Mouse (Mus musculus): ENCODE measurements around the gene Eaf2.
"Not testable (repeated sequence)": the region's sequence is repeated elsewhere in the genome, so short reads cannot be mapped to it uniquely, and the experiment has no call there.

The Eaf2 gene

DNA sequence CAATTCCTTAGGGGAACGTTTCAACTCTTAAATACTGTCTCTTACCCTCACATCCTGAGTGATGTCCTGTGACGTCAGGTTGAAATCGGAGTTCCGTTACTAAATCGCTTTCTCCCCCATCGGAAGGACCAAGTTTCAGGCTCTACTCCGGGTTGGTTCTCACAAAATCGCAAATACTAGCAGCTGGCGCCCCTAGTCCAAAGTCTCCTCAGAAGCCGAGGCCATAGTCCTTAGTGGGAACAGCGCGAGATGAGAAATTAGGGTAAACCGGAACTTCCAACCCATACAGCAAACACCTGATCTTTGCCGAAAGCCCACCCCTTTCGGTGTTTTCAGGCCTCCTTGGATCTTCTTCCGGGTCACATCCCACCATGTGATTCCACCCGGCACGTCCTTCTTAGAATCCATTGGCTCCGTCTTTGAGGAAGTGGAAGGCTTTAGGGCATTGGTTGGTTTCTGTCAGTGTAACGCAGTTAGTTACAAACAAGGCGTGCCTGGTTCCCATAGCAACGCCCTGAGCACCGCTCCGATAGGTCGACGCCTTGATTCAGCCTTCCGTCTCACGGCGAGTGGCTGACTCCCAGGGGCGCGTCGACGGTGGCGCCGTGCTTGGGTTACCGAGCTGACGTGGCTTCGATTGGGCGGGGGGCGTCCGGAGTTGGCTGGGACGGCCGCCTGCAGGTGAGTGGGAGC is at the start of gene Eaf2, which contains the start of gene Golgb1:
Gene Eaf2 (minus strand): TSS at position 421 of the 693 bp plus-strand sequence.
Gene Golgb1 (plus strand): TSS at position 558 of the 693 bp plus-strand sequence.
- DNase-seq (ENCODE audit: low spot score) = peak; percentile 97

DNA sequence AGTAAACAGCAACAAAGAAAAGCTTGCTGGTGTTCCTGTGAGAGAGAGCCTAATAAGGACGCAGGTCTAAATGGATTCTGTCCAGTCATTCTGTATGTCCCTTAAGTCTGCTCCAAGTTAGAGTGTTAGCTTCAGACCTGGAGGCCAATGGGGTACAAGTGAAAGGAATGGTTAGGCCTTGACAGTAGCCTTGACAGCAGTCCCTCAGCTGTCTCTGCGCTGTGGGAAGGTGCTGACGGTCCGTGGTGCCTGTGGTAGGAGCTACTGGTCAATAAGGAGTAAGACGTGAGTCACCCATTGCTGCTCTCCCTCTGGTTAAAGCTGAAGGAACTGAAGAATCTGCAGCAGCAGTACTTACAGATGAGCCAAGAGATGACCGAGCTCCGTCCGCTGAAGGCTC is 49.5 kb upstream of the Eaf2 start:
- no peak for DNase-seq (ENCODE audit: low spot score)

DNA sequence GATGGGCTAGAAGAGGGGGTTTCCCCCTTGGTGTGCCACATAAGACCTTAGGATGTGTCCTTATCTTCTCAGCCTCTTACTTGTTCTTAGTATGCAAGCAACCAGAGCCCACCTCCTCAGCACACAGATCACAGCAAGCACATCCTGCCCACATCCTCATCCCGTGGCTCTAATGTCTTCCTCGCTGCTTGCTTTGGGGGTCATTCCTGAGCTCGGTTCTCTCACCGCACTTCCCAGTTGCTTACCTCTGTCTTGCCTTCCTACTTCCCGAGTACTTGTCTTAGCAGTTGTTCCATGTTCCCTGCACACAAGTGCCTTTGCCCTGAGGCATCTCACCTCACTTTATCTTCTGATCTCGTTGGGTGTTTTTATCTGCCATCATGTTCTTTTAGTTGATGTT is 47.2 kb upstream of the Eaf2 start:
- no peak for DNase-seq (ENCODE audit: low spot score)

DNA sequence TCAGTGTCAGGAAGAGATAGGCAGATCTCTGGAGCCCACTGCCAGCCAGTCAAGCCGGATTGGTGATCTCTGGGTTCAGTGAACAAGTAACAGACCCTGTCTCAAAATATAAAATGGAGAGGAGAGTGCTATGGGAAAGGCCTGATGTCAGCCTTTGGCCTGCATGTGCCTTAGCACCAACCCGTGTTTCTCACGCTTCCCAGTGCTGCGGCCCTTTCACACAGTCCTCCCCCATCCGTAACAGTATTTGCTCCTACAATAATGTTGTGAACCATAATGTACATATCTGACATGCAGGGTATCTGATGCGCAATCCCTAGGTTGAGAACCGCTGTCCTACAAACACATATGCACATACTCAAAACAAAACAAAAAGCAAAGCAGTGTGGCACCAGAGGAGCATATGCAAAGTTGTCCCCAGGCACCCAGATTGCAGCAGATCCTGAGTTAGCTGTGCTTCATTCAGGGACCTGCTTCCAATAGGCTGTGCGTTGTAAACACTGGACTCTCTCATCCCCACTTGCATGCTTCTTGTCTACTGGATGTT is 46.3 kb upstream of the Eaf2 start:
- no peak for DNase-seq (ENCODE audit: low spot score)

DNA sequence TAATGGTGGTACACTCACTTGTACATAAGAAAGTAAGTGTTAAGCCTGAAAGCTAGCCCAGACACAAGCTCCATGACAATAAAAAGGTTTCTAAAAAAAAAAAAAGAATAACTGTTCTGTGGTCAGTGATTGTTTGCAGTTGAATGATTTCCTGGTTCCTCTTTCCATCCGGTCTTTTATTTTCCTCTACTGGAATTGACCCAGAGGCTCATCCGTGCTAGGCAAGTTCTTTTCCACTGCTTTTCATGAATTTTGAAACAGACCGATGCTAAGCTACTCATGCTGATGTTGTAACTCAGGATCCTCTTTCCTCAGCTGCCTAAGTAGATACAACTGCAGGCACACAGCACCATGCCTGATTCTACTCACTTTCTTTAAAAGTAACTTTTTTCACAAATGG is 45.6 kb upstream of the Eaf2 start:
- DNase-seq (ENCODE audit: low spot score) = no peak

DNA sequence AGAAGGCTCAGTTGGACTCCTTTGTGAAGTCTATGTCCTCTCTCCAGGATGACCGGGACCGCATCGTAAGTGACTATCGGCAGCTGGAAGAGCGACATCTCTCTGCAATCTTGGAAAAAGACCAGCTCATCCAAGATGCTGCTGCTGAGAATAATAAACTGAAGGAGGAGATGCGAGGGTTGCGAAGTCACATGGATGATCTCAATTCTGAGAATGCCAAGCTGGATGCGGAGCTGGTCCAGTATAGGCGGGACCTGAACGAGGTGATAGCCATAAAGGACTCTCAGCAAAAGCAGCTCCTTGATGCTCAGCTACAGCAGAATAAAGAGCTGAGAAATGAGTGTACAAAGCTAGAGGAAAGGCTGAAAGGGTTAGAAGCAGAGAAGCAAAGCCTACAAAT is 43.7 kb upstream of the Eaf2 start:
- DNase-seq (ENCODE audit: low spot score) = no peak

DNA sequence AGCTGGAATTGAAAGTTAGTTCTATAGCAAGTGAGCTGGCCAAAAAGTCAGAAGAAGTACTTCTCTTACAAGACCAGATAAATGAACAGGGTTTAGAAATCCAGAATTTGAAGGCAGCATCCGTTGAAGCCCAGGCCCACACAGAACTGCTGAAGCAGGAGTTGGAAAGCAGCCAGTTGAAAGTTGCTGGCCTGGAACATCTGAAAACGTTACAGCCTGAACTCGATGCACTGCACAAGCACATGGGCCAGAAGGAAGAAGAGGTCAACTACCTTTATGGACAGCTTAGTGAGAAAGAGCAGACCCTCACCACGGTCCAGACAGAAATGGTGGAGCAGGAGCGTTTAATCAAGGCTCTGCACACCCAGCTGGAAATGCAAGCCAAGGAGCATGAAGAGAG is 39.4 kb upstream of the Eaf2 start:
- DNase-seq (ENCODE audit: low spot score) = no peak

DNA sequence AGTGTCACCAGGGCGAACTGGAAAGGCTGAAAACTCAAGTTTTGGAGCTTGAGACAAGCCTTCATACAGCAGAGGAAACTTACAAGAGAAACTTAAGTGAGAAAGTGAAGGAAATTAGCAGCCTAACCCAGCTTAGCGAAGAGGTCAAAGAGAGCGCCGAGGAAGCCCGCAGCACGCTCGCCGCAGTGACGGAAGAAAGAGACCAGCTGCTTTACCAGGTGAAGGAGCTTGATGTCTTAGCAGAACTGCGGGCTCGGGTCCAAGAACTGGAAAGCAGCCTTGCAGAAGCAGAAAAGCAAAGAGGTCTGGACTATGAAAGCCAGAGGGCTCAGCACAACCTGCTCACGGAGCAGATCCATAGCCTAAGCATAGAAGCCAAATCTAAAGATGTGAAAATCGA is 37.5 kb upstream of the Eaf2 start:
- DNase-seq (ENCODE audit: low spot score) = no peak

DNA sequence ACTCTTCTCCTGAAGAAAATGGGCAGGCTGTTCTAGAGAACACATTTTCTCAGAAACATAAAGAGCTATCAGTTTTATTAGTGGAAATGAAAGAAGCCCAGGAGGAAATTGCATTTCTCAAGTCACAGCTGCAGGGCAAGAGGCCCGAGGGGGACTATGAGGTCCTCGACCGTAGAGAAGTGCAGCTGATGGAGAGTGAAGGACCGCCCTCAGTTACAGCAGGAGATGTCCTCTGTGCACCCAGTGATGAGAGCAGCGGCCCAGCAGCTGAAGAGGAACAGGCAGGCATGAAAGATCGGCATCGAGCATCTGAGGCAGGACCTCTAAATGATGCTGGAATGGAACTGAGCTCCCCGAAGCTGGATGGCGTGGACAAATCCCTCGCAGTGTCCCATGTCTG is 37.1 kb upstream of the Eaf2 start:
- no peak for DNase-seq (ENCODE audit: low spot score)

DNA sequence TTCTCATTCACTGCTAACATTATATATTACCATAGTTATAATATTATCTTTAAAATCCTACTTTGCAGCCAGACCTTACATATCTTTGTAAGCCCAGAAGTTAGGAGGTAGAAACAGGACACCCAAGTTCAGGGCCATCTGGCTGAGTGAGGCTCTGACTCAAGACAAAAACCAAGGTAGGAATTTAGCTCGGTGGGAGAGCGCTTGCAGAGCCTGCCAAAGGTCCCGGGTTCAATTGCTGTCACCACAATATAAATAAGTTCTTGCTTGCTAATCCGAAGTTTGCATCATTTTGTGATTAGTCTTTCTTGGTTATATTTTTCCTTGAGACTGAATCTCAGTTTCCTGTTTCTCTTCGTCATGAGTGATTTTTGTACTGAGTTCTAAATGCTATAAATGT is 28.4 kb upstream of the Eaf2 start:
- no peak for DNase-seq (ENCODE audit: low spot score)

DNA sequence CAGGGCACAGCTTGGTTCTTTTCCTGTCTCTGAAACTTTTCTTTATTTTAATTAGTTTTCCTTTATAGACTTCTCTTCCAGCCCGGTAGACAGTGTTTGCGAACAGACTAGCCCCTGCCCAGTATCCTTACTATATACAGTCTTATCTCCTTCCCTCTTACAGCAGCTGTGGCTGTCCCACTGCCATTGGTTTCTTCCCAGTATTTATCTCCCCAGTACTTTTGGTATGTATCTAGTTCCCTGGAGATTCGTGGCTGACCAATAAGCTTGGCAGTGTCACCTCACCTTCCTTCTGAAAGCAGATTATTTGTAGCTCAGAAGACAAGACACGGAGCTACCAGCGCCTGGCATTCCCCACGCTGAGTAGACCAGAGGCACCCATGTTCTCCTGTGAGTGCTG is 21.9 kb upstream of the Eaf2 start:
- DNase-seq (ENCODE audit: low spot score) = no peak

DNA sequence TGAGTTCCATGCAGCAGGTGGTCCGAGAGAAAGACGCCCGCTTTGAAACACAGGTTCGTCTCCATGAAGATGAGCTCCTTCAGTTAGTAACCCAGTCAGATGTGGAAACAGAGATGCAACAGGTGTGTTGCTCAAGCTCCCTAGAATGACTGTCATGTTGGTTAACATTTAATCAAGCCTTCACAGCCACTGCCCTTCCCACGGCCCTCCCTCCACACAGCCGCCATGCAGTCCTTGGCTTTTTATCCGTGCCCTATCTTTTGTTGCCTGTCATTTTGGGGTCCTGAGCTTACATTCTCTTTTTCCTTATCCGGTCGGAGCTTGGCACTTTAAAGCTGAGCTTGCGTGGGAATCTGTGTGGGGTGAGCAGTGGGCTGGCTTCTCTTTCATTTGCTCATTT is 18.5 kb upstream of the Eaf2 start:
- DNase-seq (ENCODE audit: low spot score) = no peak

DNA sequence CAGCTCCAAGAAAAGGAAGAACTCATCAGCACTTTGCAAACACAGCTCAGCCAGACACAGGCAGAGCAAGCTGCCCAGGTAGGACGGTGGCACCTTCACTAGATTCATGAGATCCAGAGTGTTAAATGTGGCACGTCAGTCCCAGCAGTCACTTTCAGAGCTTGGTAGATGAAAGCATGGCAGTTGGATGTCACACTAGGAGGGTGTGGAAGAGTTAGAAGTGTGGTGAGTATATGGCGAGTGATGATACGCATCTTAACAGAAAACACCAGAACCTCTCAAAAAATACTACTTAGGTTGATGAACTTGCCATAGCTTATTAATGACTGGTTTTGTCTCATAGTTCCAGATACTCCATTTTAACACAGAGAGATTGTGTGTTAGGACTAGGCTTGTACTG is 16.6 kb upstream of the Eaf2 start:
- no peak for DNase-seq (ENCODE audit: low spot score)

DNA sequence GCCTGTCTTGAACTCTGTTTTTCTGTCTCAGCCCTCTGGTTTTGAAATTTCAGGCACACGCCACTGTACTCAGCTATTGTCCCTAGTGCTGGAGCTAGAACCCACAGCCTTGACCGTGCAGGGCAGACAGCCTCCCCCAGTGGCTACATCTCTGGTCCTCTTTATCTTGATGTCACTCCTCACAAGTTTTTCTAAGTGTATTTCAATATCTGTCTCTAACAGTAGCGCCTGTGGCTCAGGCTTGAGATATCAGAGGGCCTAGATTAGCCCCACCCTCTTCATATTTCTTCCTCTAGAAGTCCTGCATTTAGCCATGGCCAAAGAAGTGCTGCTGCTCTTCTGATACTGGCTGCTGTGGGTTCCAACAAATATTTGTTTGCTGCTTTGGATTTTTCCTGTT is 15.8 kb upstream of the Eaf2 start:
- DNase-seq (ENCODE audit: low spot score) = no peak

DNA sequence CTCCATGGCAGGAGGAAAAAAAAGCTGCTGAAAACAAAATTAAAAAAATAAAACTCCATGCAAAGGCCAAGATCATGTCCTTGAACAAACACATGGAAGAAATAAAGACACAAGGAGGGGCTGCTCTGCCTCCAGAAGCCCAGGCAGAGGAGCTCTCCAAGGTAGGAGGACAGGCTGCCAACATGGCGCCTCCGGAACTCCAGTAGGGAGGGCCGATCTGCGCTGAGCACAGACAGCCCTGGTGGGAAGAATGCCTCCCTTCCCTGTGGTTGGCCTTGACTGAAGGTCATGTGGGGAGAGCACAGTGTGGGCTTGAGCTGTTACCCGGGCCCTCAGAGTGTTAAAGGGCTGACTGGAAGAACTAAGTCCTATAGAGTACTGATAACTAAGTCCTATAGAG is 12.7 kb upstream of the Eaf2 start:
- peak; percentile 34 for DNase-seq (ENCODE audit: low spot score)

DNA sequence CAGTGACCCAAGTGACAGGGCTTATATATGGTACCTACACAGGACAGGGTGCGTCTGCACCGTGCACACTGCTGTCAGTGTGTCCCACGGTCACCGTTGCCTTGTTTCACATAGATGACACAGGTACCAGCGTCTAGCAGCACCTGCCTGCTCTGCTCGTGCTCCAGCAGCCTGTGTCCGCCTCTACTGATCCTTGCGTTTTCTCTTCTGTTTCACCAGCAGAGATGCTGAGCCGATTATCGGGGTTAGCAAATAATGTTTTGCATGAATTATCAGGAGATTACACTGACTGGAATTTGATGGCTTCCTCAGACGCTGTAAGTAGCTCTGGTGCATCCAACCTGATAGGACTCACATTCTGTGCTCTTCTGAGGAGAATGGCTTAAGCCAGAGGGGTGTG is 11.1 kb upstream of the Eaf2 start:
- no peak for DNase-seq (ENCODE audit: low spot score)

DNA sequence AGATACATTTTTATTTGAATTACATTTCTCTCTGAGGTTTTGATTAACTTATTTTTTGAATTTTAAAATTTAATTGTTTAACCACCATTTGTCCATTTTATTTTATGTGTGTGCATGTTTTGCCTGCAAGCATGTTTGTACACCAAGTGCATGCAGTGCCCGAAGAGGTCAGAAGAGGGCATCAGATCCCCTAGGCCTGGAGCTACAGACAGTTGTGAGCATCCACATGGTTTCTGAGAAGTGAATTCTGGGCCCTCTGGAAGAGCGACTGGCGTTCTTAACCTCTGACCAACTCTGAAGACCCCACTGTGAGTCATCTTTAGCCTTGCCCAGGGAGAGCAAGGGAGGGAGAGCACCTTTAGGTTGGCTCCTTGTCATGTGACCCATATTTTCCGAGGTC is 10.1 kb upstream of the Eaf2 start:
- no peak for DNase-seq (ENCODE audit: low spot score)

DNA sequence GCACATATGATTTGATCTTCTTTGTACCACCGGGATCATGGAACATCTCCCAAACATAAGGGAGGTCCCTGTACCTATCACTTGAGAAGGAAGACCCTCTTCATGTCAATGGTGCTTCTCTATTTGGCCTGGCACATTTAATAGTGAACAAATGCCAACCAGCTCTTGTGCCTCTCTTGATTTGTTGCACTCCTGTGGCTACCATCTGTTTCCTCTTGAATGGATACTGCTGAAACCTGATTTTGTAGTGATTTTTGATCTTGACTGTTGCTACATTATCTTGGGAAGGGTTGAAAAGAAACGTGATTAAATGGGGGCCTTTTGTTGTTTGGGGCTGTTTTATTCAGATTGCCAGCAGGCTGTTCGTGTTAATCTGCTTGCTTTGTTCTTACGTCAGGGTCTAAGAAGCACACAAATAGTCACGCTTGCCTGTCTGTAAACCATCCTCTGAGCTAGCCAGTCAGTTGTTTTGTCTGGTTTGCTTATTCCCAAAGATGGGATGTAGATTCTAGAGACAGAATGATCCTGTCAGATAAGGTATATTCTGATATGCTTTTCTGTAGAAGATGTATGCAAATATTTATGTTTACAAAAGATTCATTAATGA is 8.0 kb upstream of the Eaf2 start:
- no peak for DNase-seq (ENCODE audit: low spot score)

DNA sequence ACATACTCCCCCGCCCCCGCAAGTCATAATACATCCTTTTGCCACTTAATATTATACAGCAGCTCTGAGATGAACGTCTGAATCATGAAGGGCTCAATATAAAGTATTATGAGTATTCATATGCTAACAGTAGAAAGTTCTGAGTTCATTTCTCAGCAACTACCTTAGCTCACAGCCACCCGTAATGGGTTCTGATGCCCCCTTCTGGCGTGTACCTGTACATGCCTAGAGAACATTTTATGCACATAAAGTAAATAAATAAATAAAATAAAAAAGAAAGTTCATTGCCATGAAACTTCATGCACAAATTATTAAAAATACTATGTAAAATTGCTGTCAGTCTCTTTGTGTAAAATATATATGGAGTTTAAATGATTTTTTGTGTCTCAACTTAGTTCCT is 2.5 kb upstream of the Eaf2 start:
- no peak for DNase-seq (ENCODE audit: low spot score)

DNA sequence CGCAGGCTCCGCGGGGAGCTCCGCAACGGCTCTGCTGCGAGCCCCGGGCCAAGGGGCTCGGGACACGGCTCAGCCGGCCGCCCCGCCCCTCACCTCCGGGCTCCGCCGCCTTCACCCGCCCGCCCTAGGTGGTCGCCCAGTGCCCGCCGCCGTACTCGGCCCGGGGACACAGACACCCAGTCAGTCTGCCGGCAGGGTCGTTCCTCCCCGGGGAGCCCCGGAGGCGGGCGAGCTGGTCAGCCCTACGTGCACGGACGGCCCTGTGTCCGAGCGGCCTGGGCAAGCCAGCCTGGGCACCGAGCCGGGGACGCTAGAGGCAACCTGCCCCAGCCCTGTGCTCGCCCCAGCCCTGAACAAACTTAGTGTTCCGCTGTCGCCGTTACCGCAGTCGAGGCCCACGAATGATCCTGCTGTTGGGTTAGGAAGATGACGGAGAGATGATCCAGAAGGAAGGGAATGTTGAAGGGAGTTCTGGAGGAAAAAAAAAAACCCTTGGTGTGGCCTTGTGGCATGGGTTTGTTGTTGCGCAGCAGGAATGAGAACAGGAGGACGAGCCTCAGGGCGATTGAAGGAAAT is 561 bp upstream of the Eaf2 start:
- DNase-seq (ENCODE audit: low spot score) = peak; percentile 29

DNA sequence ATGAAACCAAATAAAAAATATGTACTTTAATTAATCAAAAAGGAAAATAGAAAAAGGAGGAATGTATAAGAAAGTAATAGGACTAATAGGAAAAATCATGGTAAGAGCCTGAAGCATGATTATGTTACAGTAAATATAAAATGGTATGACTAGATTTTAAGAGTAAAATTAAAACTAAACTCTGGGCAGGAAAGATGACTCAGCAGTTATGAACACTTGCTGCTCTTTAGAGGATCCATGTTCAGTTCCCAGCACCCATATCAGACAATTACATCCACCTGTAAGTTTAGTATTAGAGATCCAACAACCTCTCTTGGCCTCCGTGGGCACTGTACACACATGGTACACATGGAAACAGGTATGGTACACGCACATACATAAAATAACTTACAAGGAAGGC is 5.4 kb downstream of the Eaf2 start:
- no peak for DNase-seq (ENCODE audit: low spot score)

DNA sequence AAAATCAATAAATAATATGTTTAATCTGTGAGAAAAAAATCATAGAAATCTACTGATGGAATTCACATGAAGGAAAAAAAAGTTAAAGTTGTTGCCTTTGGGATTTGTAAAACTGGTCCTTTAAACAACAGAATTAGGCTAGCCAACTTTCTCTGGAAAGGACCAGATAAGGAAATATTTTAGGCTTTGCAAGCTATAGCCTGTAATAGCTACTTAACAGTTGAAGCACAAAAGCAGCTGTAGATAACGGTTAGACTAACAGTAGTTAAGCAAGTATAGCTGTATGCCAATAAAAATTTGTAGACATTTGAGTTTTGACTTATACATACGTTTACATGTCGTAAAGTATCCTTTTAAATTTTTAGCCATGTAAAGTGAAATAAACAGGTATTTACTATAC is 11.2 kb downstream of the Eaf2 start:
- DNase-seq (ENCODE audit: low spot score) = no peak

DNA sequence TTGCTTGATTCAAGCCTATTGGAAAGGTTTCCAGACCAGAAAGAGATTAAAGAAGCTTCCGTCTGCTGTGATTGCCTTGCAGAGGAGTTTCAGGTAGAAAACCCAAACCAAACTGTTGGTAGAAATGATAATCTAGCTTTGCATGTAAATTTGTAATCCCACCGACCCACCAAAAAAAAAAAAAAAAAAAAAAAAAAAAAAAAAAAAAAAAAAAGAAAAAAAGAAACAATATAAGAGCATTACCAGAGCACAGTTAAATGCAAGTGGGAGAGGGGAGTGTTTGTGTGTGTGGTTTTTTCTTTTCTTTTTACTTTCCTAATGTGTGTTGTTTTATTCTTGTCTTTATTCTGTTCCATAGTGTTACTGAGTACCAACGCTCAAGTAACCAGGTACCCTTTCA is 23.6 kb downstream of the Eaf2 start:
- DNase-seq (ENCODE audit: low spot score) = no peak

DNA sequence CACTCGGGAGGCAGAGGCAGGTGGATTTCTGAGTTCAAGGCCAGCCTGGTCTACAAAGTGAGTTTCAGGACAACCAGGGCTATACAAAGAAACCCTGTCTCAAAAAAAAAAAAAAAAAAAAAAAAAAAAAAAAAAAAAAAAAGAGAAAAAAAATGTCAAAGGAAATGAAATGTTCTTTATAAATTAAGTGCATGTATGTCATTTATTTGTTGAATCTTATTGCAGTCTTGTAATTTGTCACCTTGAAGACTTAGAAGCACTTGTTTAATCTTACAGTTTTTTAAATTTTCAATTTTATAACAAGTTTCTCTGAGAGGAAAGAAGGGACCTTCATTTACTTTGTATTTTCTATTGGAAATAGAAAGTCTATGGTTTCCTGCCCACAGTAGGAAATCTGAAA is 27.9 kb downstream of the Eaf2 start:
- not testable (repeated sequence) for DNase-seq (ENCODE audit: low spot score)
